Comparison of ENCODE assay signal across 7 mouse cellular contexts in genomic region chr6:137364681-137365080, GRCm38 (mm10).
DNase-seq lines count a peak whose midpoint lies in the region; ATAC-seq lines count a peak whose summit lies in the region.

No protein-coding gene starts in this region.

- H3K4me3 ChIP-seq in midbrain, embryonic 13.5 days (replicated peaks), result no peak overlapping the region
- H3K4me3 ChIP-seq in midbrain, embryonic 16.5 days (ENCODE audit: low read depth, low read length), result no peak overlapping the region
- no peak overlapping the region for H3K4me3 ChIP-seq in forebrain, embryonic 14.5 days (ENCODE audit: low read depth, low read length)
- H3K4me3 ChIP-seq in intestine, embryonic 16.5 days (ENCODE audit: low read length), result no peak overlapping the region

- DNase-seq in forebrain, embryonic 14.5 days (ENCODE audit: low spot score), result peak; percentile 96
- peak; percentile 34 for DNase-seq in kidney, postnatal 14 days
- DNase-seq in lung, postnatal 14 days, result peak; percentile 19
- no peak for DNase-seq in thymus, postnatal 25 days

- H3K36me3 ChIP-seq in midbrain, embryonic 13.5 days, result 0 out of 2 replicates have a peak, but pooled peaks cover 4% of the 10 kb centered on the region
- H3K36me3 ChIP-seq in midbrain, embryonic 16.5 days (ENCODE audit: control insufficient read depth, insufficient read depth, low read length), result peaks cover 2% of the 10 kb centered on the region; the same call in 1 of the 2 replicates
- no peaks in the 10 kb centered on the region for H3K36me3 ChIP-seq in forebrain, embryonic 14.5 days (ENCODE audit: control insufficient read depth, insufficient read depth, low read length)
- H3K36me3 ChIP-seq in intestine, embryonic 16.5 days (ENCODE audit: control insufficient read depth, insufficient read depth, low read length), result no peaks in the 10 kb centered on the region

- no peak overlapping the region for H3K9ac ChIP-seq in midbrain, embryonic 13.5 days (replicated peaks)
- no peak overlapping the region for H3K9ac ChIP-seq in midbrain, embryonic 16.5 days (ENCODE audit: low read depth, low read length)
- H3K9ac ChIP-seq in forebrain, embryonic 14.5 days (ENCODE audit: low read length), result no peak overlapping the region
- H3K9ac ChIP-seq in intestine, embryonic 16.5 days (ENCODE audit: low read depth, low read length), result no peak overlapping the region

- H3K4me1 ChIP-seq in midbrain, embryonic 13.5 days (replicated peaks), result peaks cover 18% of the 10 kb centered on the region
- peaks cover 18% of the 10 kb centered on the region for H3K4me1 ChIP-seq in midbrain, embryonic 16.5 days (ENCODE audit: control insufficient read depth, insufficient read depth, low read length)
- H3K4me1 ChIP-seq in forebrain, embryonic 14.5 days (ENCODE audit: control insufficient read depth, insufficient read depth, low read length), result peaks cover 6% of the 10 kb centered on the region
- no peaks in the 10 kb centered on the region for H3K4me1 ChIP-seq in intestine, embryonic 16.5 days (ENCODE audit: control insufficient read depth, insufficient read depth, low read length)

- WGBS in midbrain, embryonic 13.5 days, result 72% methylated on average over 5 of the region's 5 CpGs
- 45% methylated on average over 5 of the region's 5 CpGs for WGBS in midbrain, embryonic 16.5 days
- 25% methylated on average over 5 of the region's 5 CpGs for WGBS in forebrain, embryonic 14.5 days
- WGBS in intestine, embryonic 16.5 days, result 77% methylated on average over 5 of the region's 5 CpGs

- H3K27ac ChIP-seq in midbrain, embryonic 13.5 days, result no peak overlapping the region
- H3K27ac ChIP-seq in midbrain, embryonic 16.5 days (ENCODE audit: low read length), result no peak overlapping the region
- H3K27ac ChIP-seq in forebrain, embryonic 14.5 days (ENCODE audit: low read depth, low read length), result no peak overlapping the region
- H3K27ac ChIP-seq in intestine, embryonic 16.5 days (ENCODE audit: low read length), result no peak overlapping the region

- no peaks in the 10 kb centered on the region for H3K27me3 ChIP-seq in midbrain, embryonic 13.5 days
- no peaks in the 10 kb centered on the region for H3K27me3 ChIP-seq in midbrain, embryonic 16.5 days (ENCODE audit: control insufficient read depth, insufficient read depth, low read depth, low read length)
- no peaks in the 10 kb centered on the region for H3K27me3 ChIP-seq in forebrain, embryonic 14.5 days (replicated peaks; ENCODE audit: control insufficient read depth, insufficient read depth, low read length)
- H3K27me3 ChIP-seq in intestine, embryonic 16.5 days (replicated peaks; ENCODE audit: control insufficient read depth, insufficient read depth, low read length), result no peaks in the 10 kb centered on the region

- H3K9me3 ChIP-seq in midbrain, embryonic 13.5 days, result no peaks in the 10 kb centered on the region
- no peaks in the 10 kb centered on the region for H3K9me3 ChIP-seq in midbrain, embryonic 16.5 days (replicated peaks; ENCODE audit: control insufficient read depth, low read length, poor library complexity, severe bottlenecking)
- no peaks in the 10 kb centered on the region for H3K9me3 ChIP-seq in forebrain, embryonic 14.5 days (replicated peaks; ENCODE audit: control insufficient read depth, low read length)
- no peaks in the 10 kb centered on the region for H3K9me3 ChIP-seq in intestine, embryonic 16.5 days (ENCODE audit: control insufficient read depth, low read length)

- peak; percentile 65; the same call in 1 of the 2 replicates for ATAC-seq in midbrain, embryonic 13.5 days
- no peak; the same call in 1 of the 2 replicates for ATAC-seq in midbrain, embryonic 16.5 days
- peak; percentile 94 for ATAC-seq in forebrain, embryonic 14.5 days
- ATAC-seq in intestine, embryonic 16.5 days, result no peak

- no peak overlapping the region for H3K4me2 ChIP-seq in midbrain, embryonic 13.5 days (replicated peaks)
- H3K4me2 ChIP-seq in midbrain, embryonic 16.5 days (ENCODE audit: low read length), result no peak overlapping the region
- H3K4me2 ChIP-seq in forebrain, embryonic 14.5 days (ENCODE audit: low read length), result no peak overlapping the region
- no peak overlapping the region for H3K4me2 ChIP-seq in intestine, embryonic 16.5 days (ENCODE audit: low read depth, low read length)

Comparison
In these comparisons a context has a peak if more than half of its experiments do, and no peak if none do; other contexts are left out.
1. ATAC-seq: peak in midbrain, embryonic 13.5 days (single experiment) and forebrain, embryonic 14.5 days (single experiment); none in midbrain, embryonic 16.5 days (single experiment) and intestine, embryonic 16.5 days (single experiment).